Mouse (Mus musculus) neural tube, embryonic 14.5 days (tissue): ENCODE measurements around the gene Dyrk4. TPM values are rescaled to one million over a fixed set of nuclear protein-coding genes. Genes with fewer than 3 reads are reported as not detected.

Experiments
- ATAC-seq: fragments of 200-750 bp; cut with Nextera tagmentation; 2 replicates; pipeline ENCODE4 v1.8.0; 2017; ENCODE audit warnings: low read depth, mild to moderate bottlenecking, moderate TSS enrichment, moderate library complexity
- H3K27ac ChIP-seq: fragments of 300-500 bp; sonication (generic); 2 replicates; pipeline ENCODE4 v1.5.1; 2014; ENCODE audit warnings: low read depth, mild to moderate bottlenecking, control low read depth, low read length, moderate library complexity, mixed read lengths
- H3K27me3 ChIP-seq: fragments of 300-500 bp; sonication (generic); 2 replicates; pipeline ENCODE4 v1.6.1; 2014; ENCODE audit warnings: low read length; ENCODE audit not compliant: control insufficient read depth, insufficient read depth
- H3K36me3 ChIP-seq: fragments of 300-500 bp; sonication (generic); 2 replicates; pipeline ENCODE4 v1.6.1; 2014; ENCODE audit warnings: low read length, mixed read lengths; ENCODE audit not compliant: control insufficient read depth, insufficient read depth
- H3K4me1 ChIP-seq: fragments of 300-500 bp; sonication (generic); 2 replicates; pipeline ENCODE4 v1.6.1; 2014; ENCODE audit warnings: low read length; ENCODE audit not compliant: control insufficient read depth, insufficient read depth
- H3K4me2 ChIP-seq: fragments of 300-500 bp; sonication (generic); 2 replicates; pipeline ENCODE4 v1.6.1; 2014; ENCODE audit warnings: mild to moderate bottlenecking, low read depth, low read length, control low read depth
- H3K4me3 ChIP-seq: fragments of 300-500 bp; sonication (generic); 2 replicates; pipeline ENCODE4 v1.5.1; 2014; ENCODE audit warnings: low read depth, low read length, control low read depth, mixed read lengths
- H3K9ac ChIP-seq: fragments of 300-500 bp; sonication (generic); replicated peaks from 2 replicates; pipeline ENCODE4 v1.6.1; 2014; ENCODE audit warnings: low read depth, mild to moderate bottlenecking, control low read depth, low read length, mixed read lengths
- H3K9me3 ChIP-seq: fragments of 300-500 bp; sonication (generic); 2 replicates; pipeline ENCODE4 v1.6.1; 2016; ENCODE audit warnings: low read length; ENCODE audit not compliant: control insufficient read depth
- WGBS: fragments of 180-500 bp; shearing (Covaris S2); extraction: QIAGEN DNeasy Blood & Tissue Kit; methylation state at CpG from one replicate; pipeline ENCODE4 v1.1.7; 2014; 5-methylcytosine and 5-hydroxymethylcytosine counted together
- polyA plus RNA-seq: library from polyadenylated mRNA; unstranded; fragments of >200 nt; fragmentation: Nextera tagmentation; extraction: Ambion mirVana; gene quantifications from 2 replicates; pipeline ENCODE4 v1.2.1, GENCODE M21; 2014

The Dyrk4 gene
- polyA plus RNA-seq = 0.32 TPM in 1 of 2 replicates, not detected in the other

GRCm38 (mm10) chr6:126921111-126921881 is at the start of gene Dyrk4:
TSS of gene Dyrk4 (minus strand) at chr6:126921839.
- Histone ChIP-seq H3K27ac (no peak within 1 kb of the TSS), H3K9ac (0 out of 2 replicates have a peak within 1 kb of the TSS, but pooled peaks have one; percentile 11), H3K4me1 (no peaks in the 10 kb centered on the region), H3K27me3 (no peaks in the 10 kb centered on the region), H3K36me3 (no peaks in the 10 kb centered on the region), H3K4me2 (peak within 1 kb of the TSS; percentile 35), H3K4me3 (peak within 1 kb of the TSS; percentile 7; the same call in 1 of the 2 replicates), H3K9me3 (no peaks in the 10 kb centered on the region)
- WGBS = 7% methylated on average over 21 of the region's 21 CpGs
- no peak for ATAC-seq

- WGBS = 92% methylated on average over 14 of the region's 14 CpGs
- no peak overlapping the region for H3K4me3 ChIP-seq
- no peak overlapping the region for H3K27ac ChIP-seq
- H3K9ac ChIP-seq = no peak overlapping the region
- no peak overlapping the region for H3K4me2 ChIP-seq
- no peaks in the 10 kb centered on the region for H3K27me3 ChIP-seq
- ATAC-seq = no peak
- peaks cover 4% of the 10 kb centered on the region; the same call in 1 of the 2 replicates for H3K36me3 ChIP-seq
- no peaks in the 10 kb centered on the region for H3K4me1 ChIP-seq
- H3K9me3 ChIP-seq = no peaks in the 10 kb centered on the region
Measured at GRCm38 (mm10) chr6:126966241-126967026, 44.8 kb upstream of the Dyrk4 start.

GRCm38 (mm10) chr6:126963426-126963825 is 41.8 kb upstream of the Dyrk4 start:
- 84% methylated on average over 9 of the region's 9 CpGs for WGBS
- peaks cover 4% of the 10 kb centered on the region; the same call in 1 of the 2 replicates for H3K36me3 ChIP-seq
- ATAC-seq = no peak

GRCm38 (mm10) chr6:126962709-126963108 is 41.1 kb upstream of the Dyrk4 start:
- 89% methylated on average over 5 of the region's 5 CpGs for WGBS
- Histone ChIP-seq H3K27me3 (no peaks in the 10 kb centered on the region), H3K4me2 (no peak overlapping the region), H3K9ac (no peak overlapping the region), H3K9me3 (no peaks in the 10 kb centered on the region), H3K4me3 (no peak overlapping the region), H3K27ac (no peak overlapping the region), H3K36me3 (peaks cover 5% of the 10 kb centered on the region; the same call in 1 of the 2 replicates), H3K4me1 (no peaks in the 10 kb centered on the region)
- ATAC-seq = no peak

More at GRCm38 (mm10) chr6:126963426-126963825, 41.8 kb upstream of the Dyrk4 start:
- Histone ChIP-seq H3K27me3 (no peaks in the 10 kb centered on the region), H3K9ac (no peak overlapping the region), H3K27ac (no peak overlapping the region), H3K4me2 (no peak overlapping the region), H3K4me3 (no peak overlapping the region), H3K4me1 (no peaks in the 10 kb centered on the region), H3K9me3 (no peaks in the 10 kb centered on the region)

- no peak overlapping the region for H3K4me3 ChIP-seq
- no peak for ATAC-seq
- no peak overlapping the region for H3K4me2 ChIP-seq
- H3K27me3 ChIP-seq = no peaks in the 10 kb centered on the region
- H3K36me3 ChIP-seq = peaks cover 16% of the 10 kb centered on the region
- no peaks in the 10 kb centered on the region for H3K9me3 ChIP-seq
- 95% methylated on average over 8 of the region's 8 CpGs for WGBS
- H3K9ac ChIP-seq = no peak overlapping the region
- no peaks in the 10 kb centered on the region for H3K4me1 ChIP-seq
- H3K27ac ChIP-seq = no peak overlapping the region
Measured at GRCm38 (mm10) chr6:126961371-126962018, 39.9 kb upstream of the Dyrk4 start.

- ATAC-seq = no peak
- Histone ChIP-seq H3K9me3 (no peaks in the 10 kb centered on the region), H3K27ac (no peak overlapping the region), H3K36me3 (peaks cover 26% of the 10 kb centered on the region), H3K9ac (no peak overlapping the region), H3K4me3 (no peak overlapping the region), H3K27me3 (no peaks in the 10 kb centered on the region), H3K4me1 (no peaks in the 10 kb centered on the region), H3K4me2 (no peak overlapping the region)
- WGBS = 11% methylated on average over 10 of the region's 10 CpGs
Measured at GRCm38 (mm10) chr6:126955734-126956133, 34.1 kb upstream of the Dyrk4 start.

- Histone ChIP-seq H3K4me1 (no peaks in the 10 kb centered on the region), H3K4me2 (no peak overlapping the region), H3K27me3 (no peaks in the 10 kb centered on the region), H3K4me3 (no peak overlapping the region), H3K9ac (no peak overlapping the region), H3K27ac (no peak overlapping the region), H3K36me3 (peaks cover 18% of the 10 kb centered on the region; the same call in 1 of the 2 replicates), H3K9me3 (no peaks in the 10 kb centered on the region)
- no peak for ATAC-seq
- WGBS = 91% methylated on average over 4 of the region's 4 CpGs
Measured at GRCm38 (mm10) chr6:126948336-126948735, 26.7 kb upstream of the Dyrk4 start.

- H3K9ac ChIP-seq = no peak overlapping the region; the same call in 1 of the 2 replicates
- no peak for ATAC-seq
- H3K4me1 ChIP-seq = peaks cover 9% of the 10 kb centered on the region
Measured at GRCm38 (mm10) chr6:126940451-126940850, 18.8 kb upstream of the Dyrk4 start.

More at GRCm38 (mm10) chr6:126940451-126940850, 18.8 kb upstream of the Dyrk4 start:
- Histone ChIP-seq H3K27ac (no peak overlapping the region), H3K27me3 (no peaks in the 10 kb centered on the region), H3K9me3 (no peaks in the 10 kb centered on the region), H3K4me3 (peak overlapping the region; percentile 66), H3K36me3 (no peaks in the 10 kb centered on the region), H3K4me2 (peak overlapping the region; percentile 73)
- 5% methylated on average over 5 of the region's 5 CpGs for WGBS
